Mouse (Mus musculus): ENCODE measurements around the gene Hmga1.

GRCm38 (mm10) chr17:27609576-27609975, 53.3 kb downstream of the Hmga1 start:
- no peak for TF ChIP-seq CTCF (IDR thresholded peaks at IDR 0.05; ENCODE audit: low read depth, low read length)
- no peak for TF ChIP-seq POLR2AphosphoS5 (IDR thresholded peaks at IDR 0.05; ENCODE audit: insufficient replicate concordance, low read depth, low read length)
- TF ChIP-seq GATA1 (IDR thresholded peaks at IDR 0.05; ENCODE audit: borderline replicate concordance, low read length), result no peak
